Mouse (Mus musculus) megakaryocyte-erythroid progenitor cell, adult 5-6 weeks (primary cell): ENCODE data around the gene Zfpm1. TPM values are rescaled to one million over a fixed set of nuclear protein-coding genes. Genes with fewer than 3 reads are reported as not detected.

Source experiments
- ATAC-seq: replicated peaks from 2 replicates; pipeline ENCODE4 v1.8.0; 2016; ENCODE audit warnings: mild to moderate bottlenecking, inconsistent platforms; ENCODE audit not compliant: severe bottlenecking, poor library complexity, low FRiP score, low TSS enrichment
- total RNA-seq, 2 experiments: library from RNA; stranded (forward) in 1 of 2; stranded (reverse) in 1 of 2; fragments of 200-1000, 215-1000 nt in 1 of 2; fragments of >200 nt in 1 of 2; fragmentation: Nextera tagmentation in 1 of 2; gene quantifications; 2 replicates each; pipeline ENCODE4 v1.2.3; 2014 to 2017

The Zfpm1 gene
- total RNA-seq, 2 experiments from 2014 or later, result 102 to 188 TPM

- no peak for ATAC-seq
Measured at GRCm38 (mm10) chr8:122338852-122339251, 56.9 kb downstream of the Zfpm1 start.

GRCm38 (mm10) chr8:122340761-122341160, 58.8 kb downstream of the Zfpm1 start:
- no peak for ATAC-seq

- ATAC-seq, result peak; percentile 18
Measured at GRCm38 (mm10) chr8:122341790-122342189, 59.8 kb downstream of the Zfpm1 start.

- no peak for ATAC-seq
Measured at GRCm38 (mm10) chr8:122342362-122342761, 60.4 kb downstream of the Zfpm1 start.

GRCm38 (mm10) chr8:122342806-122343209, 60.9 kb downstream of the Zfpm1 start:
- ATAC-seq, result peak; percentile 40

- ATAC-seq, result no peak
Measured at GRCm38 (mm10) chr8:122343341-122343740, 61.4 kb downstream of the Zfpm1 start.

- no peak for ATAC-seq
Measured at GRCm38 (mm10) chr8:122343758-122344157, 61.8 kb downstream of the Zfpm1 start.

GRCm38 (mm10) chr8:122344219-122344618, 62.3 kb downstream of the Zfpm1 start:
- ATAC-seq, result no peak

- no peak for ATAC-seq
Measured at GRCm38 (mm10) chr8:122345181-122346095, 63.5 kb downstream of the Zfpm1 start.

- peak; percentile 22; the same call in 1 of the 2 replicates for ATAC-seq
Measured at GRCm38 (mm10) chr8:122347811-122348552, 66.0 kb downstream of the Zfpm1 start.

- ATAC-seq, result peak; percentile 74
Measured at GRCm38 (mm10) chr8:122349357-122350297, 67.7 kb downstream of the Zfpm1 start.

GRCm38 (mm10) chr8:122350309-122351089, 68.6 kb downstream of the Zfpm1 start:
- ATAC-seq, result no peak

- ATAC-seq, result no peak
Measured at GRCm38 (mm10) chr8:122354157-122354556, 72.2 kb downstream of the Zfpm1 start.

- no peak for ATAC-seq
Measured at GRCm38 (mm10) chr8:122355642-122356606, 74.0 kb downstream of the Zfpm1 start.

GRCm38 (mm10) chr8:122357202-122357601, 75.3 kb downstream of the Zfpm1 start:
- no peak for ATAC-seq

GRCm38 (mm10) chr8:122357641-122358040, 75.7 kb downstream of the Zfpm1 start:
- no peak for ATAC-seq

- ATAC-seq, result no peak
Measured at GRCm38 (mm10) chr8:122359111-122359775, 77.3 kb downstream of the Zfpm1 start.
